Mouse (Mus musculus): ENCODE results near the gene Gstp3. TPM values are rescaled to one million over a fixed set of nuclear protein-coding genes. Genes with fewer than 3 reads are reported as not detected.
"Not testable (repeated sequence)": the region's sequence is repeated elsewhere in the genome, so short reads cannot be mapped to it uniquely, and the experiment has no call there.

The Gstp3 gene
- polyA plus RNA-seq, 1 experiment from 2014 or later, result not detected

DNA sequence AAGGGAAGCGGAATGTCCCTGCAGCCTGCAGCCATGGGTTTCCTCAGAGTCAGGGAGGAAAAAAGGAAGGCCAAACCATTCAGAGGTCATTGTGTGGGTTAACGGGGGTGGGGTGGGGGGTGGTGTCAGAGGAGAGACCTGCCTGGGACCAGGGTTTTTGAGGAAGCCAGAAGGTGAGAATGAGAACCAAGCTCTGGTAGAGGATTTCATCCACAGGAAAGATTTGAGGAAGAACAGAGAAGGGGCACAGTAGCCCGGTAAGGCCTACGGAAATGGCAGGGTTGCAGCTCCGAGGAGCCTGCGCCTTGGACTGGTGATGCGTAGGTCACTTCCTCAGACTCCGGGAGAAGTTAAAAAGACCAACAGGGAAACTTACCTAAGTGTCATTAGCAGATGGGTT lies 11.4 kb upstream of the Gstp3 start:
- Histone ChIP-seq H3K27ac (no peak overlapping the region), H3K36me3 (replicated peaks; ENCODE audit: control insufficient read depth, insufficient read depth) (no peaks in the 10 kb centered on the region), H3K4me3 (replicated peaks; ENCODE audit: low read length) (no peak overlapping the region), H3K4me1 (replicated peaks; ENCODE audit: control insufficient read depth, insufficient read depth, low read length) (no peaks in the 10 kb centered on the region), H3K4me2 (replicated peaks) (no peak overlapping the region), H3K9ac (no peak overlapping the region), H3K9me3 (ENCODE audit: control insufficient read depth, low read length) (no peaks in the 10 kb centered on the region), H3K27me3 (ENCODE audit: control insufficient read depth, insufficient read depth, low read length) (no peaks in the 10 kb centered on the region)
- ATAC-seq (ENCODE audit: low FRiP score) (no peak), DNase-seq (ENCODE audit: low spot score) (no peak)
- WGBS, result 84% methylated on average over 8 of the region's 8 CpGs

DNA sequence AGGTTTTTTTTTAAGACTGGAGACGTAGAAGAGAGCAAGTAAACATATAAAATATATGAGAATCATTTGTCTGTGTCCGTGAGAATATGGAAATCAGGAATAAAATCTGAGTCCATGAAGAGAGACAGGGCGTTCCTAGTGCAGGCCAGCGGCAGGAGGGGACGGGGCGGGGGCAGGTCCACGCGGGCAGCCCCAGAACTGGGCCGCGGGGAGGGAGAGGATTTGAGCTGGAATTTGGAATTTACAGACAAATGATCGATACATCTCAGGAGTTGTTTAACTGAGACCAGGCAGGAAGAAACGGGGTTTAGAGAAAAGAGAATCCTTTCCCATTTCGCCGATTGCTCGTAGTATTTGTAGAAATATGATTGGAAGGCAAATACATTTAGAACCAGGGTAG lies 10.9 kb upstream of the Gstp3 start:
- H3K9me3 ChIP-seq (ENCODE audit: control insufficient read depth, low read length), result no peaks in the 10 kb centered on the region
- no peak overlapping the region for H3K4me3 ChIP-seq (replicated peaks; ENCODE audit: low read length)
- no peaks in the 10 kb centered on the region for H3K36me3 ChIP-seq (replicated peaks; ENCODE audit: control insufficient read depth, insufficient read depth)
- H3K27me3 ChIP-seq (ENCODE audit: control insufficient read depth, insufficient read depth, low read length), result no peaks in the 10 kb centered on the region
- no peaks in the 10 kb centered on the region for H3K4me1 ChIP-seq (replicated peaks; ENCODE audit: control insufficient read depth, insufficient read depth, low read length)
- H3K27ac ChIP-seq, result no peak overlapping the region
- DNase-seq (ENCODE audit: low spot score) (no peak), ATAC-seq (ENCODE audit: low FRiP score) (no peak)
- H3K9ac ChIP-seq, result no peak overlapping the region
- whole genome bisulfite sequencing, result 77% methylated on average over 15 of the region's 15 CpGs
- no peak overlapping the region for H3K4me2 ChIP-seq (replicated peaks)

DNA sequence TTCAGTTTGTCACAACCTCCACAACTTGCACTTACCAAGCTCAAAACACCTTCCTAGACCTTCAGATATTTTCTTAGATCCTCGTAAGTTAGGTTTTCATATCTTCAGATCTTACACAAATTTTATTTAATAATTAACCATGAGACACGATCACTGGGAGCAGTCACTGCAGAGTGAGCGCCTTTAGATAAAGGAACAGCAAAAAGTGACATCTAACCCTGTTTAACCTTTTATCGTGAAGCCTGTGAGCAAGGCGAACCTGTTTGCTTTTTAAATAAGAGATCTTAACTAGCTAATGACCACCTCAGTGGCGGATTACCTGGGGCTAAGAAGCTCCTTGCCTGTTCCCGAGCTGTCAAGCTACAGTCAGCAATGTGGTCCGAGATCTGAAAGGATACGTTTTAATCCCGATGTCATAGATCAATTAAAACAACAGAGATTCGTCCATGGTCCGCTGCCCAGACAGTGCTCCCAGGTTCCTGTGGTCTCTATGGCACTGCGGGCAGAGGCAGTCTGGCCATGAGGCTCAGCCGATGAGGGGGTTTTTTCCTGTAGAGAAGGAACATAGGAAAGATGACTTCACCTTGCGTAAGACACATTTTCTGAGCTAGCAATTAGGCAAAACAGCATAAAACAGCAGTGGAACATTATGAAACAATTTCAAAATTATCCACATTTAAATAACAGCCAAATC lies 9.5 kb upstream of the Gstp3 start:
- no peak overlapping the region for H3K4me3 ChIP-seq (replicated peaks; ENCODE audit: low read length)
- H3K9ac ChIP-seq, result no peak overlapping the region
- H3K4me1 ChIP-seq (replicated peaks; ENCODE audit: control insufficient read depth, insufficient read depth, low read length), result no peaks in the 10 kb centered on the region
- no peaks in the 10 kb centered on the region for H3K27me3 ChIP-seq (ENCODE audit: control insufficient read depth, insufficient read depth, low read length)
- H3K36me3 ChIP-seq (replicated peaks; ENCODE audit: control insufficient read depth, insufficient read depth), result no peaks in the 10 kb centered on the region
- H3K27ac ChIP-seq, result no peak overlapping the region
- no peak overlapping the region for H3K4me2 ChIP-seq (replicated peaks)
- DNase-seq (ENCODE audit: low spot score), result no peak
- no peaks in the 10 kb centered on the region for H3K9me3 ChIP-seq (ENCODE audit: control insufficient read depth, low read length)
- no peak for ATAC-seq (ENCODE audit: low FRiP score)
- 64% methylated on average over 15 of the region's 15 CpGs for WGBS

GRCm38 (mm10) chr19:4068242-4068641 lies 8.9 kb upstream of the Gstp3 start:
- not testable (repeated sequence) for H3K36me3 ChIP-seq (replicated peaks; ENCODE audit: control insufficient read depth, insufficient read depth); H3K27ac ChIP-seq; H3K9ac ChIP-seq; H3K4me3 ChIP-seq (replicated peaks; ENCODE audit: low read length); ATAC-seq (ENCODE audit: low FRiP score); H3K27me3 ChIP-seq (ENCODE audit: control insufficient read depth, insufficient read depth, low read length); H3K4me1 ChIP-seq (replicated peaks; ENCODE audit: control insufficient read depth, insufficient read depth, low read length); H3K4me2 ChIP-seq (replicated peaks); H3K9me3 ChIP-seq (ENCODE audit: control insufficient read depth, low read length); DNase-seq (ENCODE audit: low spot score)
- WGBS, result 87% methylated on average over 2 of the region's 2 CpGs

DNA sequence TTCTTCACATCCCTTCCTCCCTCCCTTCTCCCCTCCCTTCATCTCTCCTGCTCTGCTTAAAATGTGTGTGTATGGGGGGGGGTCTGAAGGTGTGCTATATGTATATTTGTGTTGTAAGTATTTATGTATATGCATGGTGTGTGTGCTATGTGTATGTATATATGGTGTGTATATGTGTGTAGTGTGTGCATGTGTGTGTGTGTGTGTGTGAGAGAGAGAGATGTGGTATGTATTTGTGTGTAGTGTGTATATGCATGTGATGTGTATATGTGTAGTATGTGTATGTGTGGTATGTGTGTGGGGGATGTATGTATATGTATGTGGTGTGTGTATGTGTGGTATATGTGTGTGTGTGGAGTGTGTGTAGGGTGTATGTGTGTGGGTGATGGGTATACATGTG lies 7.5 kb upstream of the Gstp3 start:
- Histone ChIP-seq H3K4me3 (replicated peaks; ENCODE audit: low read length) (no peak overlapping the region), H3K4me2 (replicated peaks) (no peak overlapping the region), H3K4me1 (replicated peaks; ENCODE audit: control insufficient read depth, insufficient read depth, low read length) (no peaks in the 10 kb centered on the region), H3K9ac (no peak overlapping the region), H3K27ac (no peak overlapping the region), H3K9me3 (ENCODE audit: control insufficient read depth, low read length) (no peaks in the 10 kb centered on the region), H3K36me3 (replicated peaks; ENCODE audit: control insufficient read depth, insufficient read depth) (no peaks in the 10 kb centered on the region), H3K27me3 (ENCODE audit: control insufficient read depth, insufficient read depth, low read length) (no peaks in the 10 kb centered on the region)
- no peak for DNase-seq (ENCODE audit: low spot score)
- ATAC-seq (ENCODE audit: low FRiP score), result no peak

DNA sequence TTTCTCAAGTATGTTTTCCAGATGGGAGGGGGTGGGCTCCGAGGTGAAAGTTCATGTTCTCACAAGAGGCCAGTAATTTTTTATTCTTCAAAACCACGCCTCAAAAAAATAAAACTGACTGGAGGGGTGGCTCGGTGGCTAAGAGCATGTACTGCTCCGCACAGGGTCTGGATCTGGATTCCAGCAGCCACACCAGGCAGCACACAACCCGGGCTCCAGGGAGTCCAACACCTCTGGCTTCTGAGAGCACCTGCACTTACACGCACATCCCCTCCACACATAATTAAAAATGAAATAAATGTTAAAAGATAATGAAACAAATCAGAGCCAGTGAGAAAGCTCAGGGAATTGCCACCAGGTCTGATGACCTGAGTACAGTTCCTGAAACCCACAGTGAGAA lies 6.9 kb upstream of the Gstp3 start:
- Histone ChIP-seq H3K4me2 (replicated peaks) (no peak overlapping the region), H3K9ac (no peak overlapping the region), H3K9me3 (ENCODE audit: control insufficient read depth, low read length) (no peaks in the 10 kb centered on the region), H3K27me3 (ENCODE audit: control insufficient read depth, insufficient read depth, low read length) (no peaks in the 10 kb centered on the region), H3K4me3 (replicated peaks; ENCODE audit: low read length) (no peak overlapping the region), H3K4me1 (replicated peaks; ENCODE audit: control insufficient read depth, insufficient read depth, low read length) (no peaks in the 10 kb centered on the region), H3K36me3 (replicated peaks; ENCODE audit: control insufficient read depth, insufficient read depth) (no peaks in the 10 kb centered on the region), H3K27ac (no peak overlapping the region)
- no peak for ATAC-seq (ENCODE audit: low FRiP score)
- 88% methylated on average over 6 of the region's 6 CpGs for WGBS
- DNase-seq (ENCODE audit: low spot score), result no peak

GRCm38 (mm10) chr19:4064501-4064900 lies 5.1 kb upstream of the Gstp3 start:
- WGBS, result 51% methylated on average over 4 of the region's 11 CpGs
- H3K4me1 ChIP-seq (replicated peaks; ENCODE audit: control insufficient read depth, insufficient read depth, low read length); H3K4me3 ChIP-seq (replicated peaks; ENCODE audit: low read length); H3K27ac ChIP-seq; H3K9ac ChIP-seq; ATAC-seq (ENCODE audit: low FRiP score); H3K9me3 ChIP-seq (ENCODE audit: control insufficient read depth, low read length); H3K4me2 ChIP-seq (replicated peaks); H3K36me3 ChIP-seq (replicated peaks; ENCODE audit: control insufficient read depth, insufficient read depth); DNase-seq (ENCODE audit: low spot score); H3K27me3 ChIP-seq (ENCODE audit: control insufficient read depth, insufficient read depth, low read length): not testable (repeated sequence)

GRCm38 (mm10) chr19:4063357-4063756 lies 4.0 kb upstream of the Gstp3 start:
- not testable (repeated sequence) for H3K4me2 ChIP-seq (replicated peaks); H3K9ac ChIP-seq; H3K4me1 ChIP-seq (replicated peaks; ENCODE audit: control insufficient read depth, insufficient read depth, low read length); H3K36me3 ChIP-seq (replicated peaks; ENCODE audit: control insufficient read depth, insufficient read depth); DNase-seq (ENCODE audit: low spot score); H3K4me3 ChIP-seq (replicated peaks; ENCODE audit: low read length); H3K9me3 ChIP-seq (ENCODE audit: control insufficient read depth, low read length); H3K27ac ChIP-seq; ATAC-seq (ENCODE audit: low FRiP score); H3K27me3 ChIP-seq (ENCODE audit: control insufficient read depth, insufficient read depth, low read length)
- 100% methylated on average over 2 of the region's 4 CpGs for WGBS

- Histone ChIP-seq H3K9me3 (ENCODE audit: control insufficient read depth, low read length) (no peaks in the 10 kb centered on the region), H3K36me3 (replicated peaks; ENCODE audit: control insufficient read depth, insufficient read depth) (no peaks in the 10 kb centered on the region), H3K27ac (no peak overlapping the region), H3K4me3 (replicated peaks; ENCODE audit: low read length) (no peak overlapping the region), H3K4me1 (replicated peaks; ENCODE audit: control insufficient read depth, insufficient read depth, low read length) (no peaks in the 10 kb centered on the region), H3K4me2 (replicated peaks) (no peak overlapping the region), H3K9ac (no peak overlapping the region), H3K27me3 (ENCODE audit: control insufficient read depth, insufficient read depth, low read length) (no peaks in the 10 kb centered on the region)
- DNase-seq (ENCODE audit: low spot score), result no peak
- ATAC-seq (ENCODE audit: low FRiP score), result no peak
- 83% methylated on average over 5 of the region's 6 CpGs for WGBS
Observed at GRCm38 (mm10) chr19:4060899-4061465, 1.6 kb upstream of the Gstp3 start.

Data from hindbrain, embryonic 14.5 days (tissue).